Mouse (Mus musculus) hindbrain, embryonic 15.5 days (tissue): Measurements from ENCODE around the gene Birc3. TPM values are rescaled to one million over a fixed set of nuclear protein-coding genes. Genes with fewer than 3 reads are reported as not detected.
A peak's percentile ranks its signal among the peaks of the same experiment; 100 is the strongest.
"Not testable (repeated sequence)": the region's sequence is repeated elsewhere in the genome, so short reads cannot be mapped to it uniquely, and the experiment has no call there.

Experiments
- ATAC-seq: fragments of 200-750 bp; cut with Nextera tagmentation; 2 replicates; pipeline ENCODE4 v1.8.0; 2017; ENCODE audit warnings: low read depth, moderate number of reproducible peaks, moderate TSS enrichment; ENCODE audit not compliant: low FRiP score
- H3K27ac ChIP-seq: fragments of 300-500 bp; sonication (generic); replicated peaks from 2 replicates; pipeline ENCODE4 v1.5.1; 2015; ENCODE audit warnings: mild to moderate bottlenecking, inconsistent platforms
- H3K27me3 ChIP-seq: fragments of 300-500 bp; sonication (generic); 2 replicates; pipeline ENCODE4 v1.6.1; 2015; ENCODE audit warnings: control low read depth, inconsistent platforms
- H3K36me3 ChIP-seq: fragments of 300-500 bp; sonication (generic); 2 replicates; pipeline ENCODE4 v1.6.1; 2015; ENCODE audit warnings: control low read depth, inconsistent platforms
- H3K4me1 ChIP-seq: fragments of 300-500 bp; sonication (generic); replicated peaks from 2 replicates; pipeline ENCODE4 v1.6.1; 2015; ENCODE audit warnings: control low read depth, inconsistent platforms
- H3K4me2 ChIP-seq: fragments of 300-500 bp; sonication (generic); 2 replicates; pipeline ENCODE4 v1.6.1; 2015; ENCODE audit warnings: moderate library complexity, mild to moderate bottlenecking, inconsistent platforms
- H3K4me3 ChIP-seq: fragments of 300-500 bp; sonication (generic); 2 replicates; pipeline ENCODE4 v1.5.1; 2015; ENCODE audit warnings: mild to moderate bottlenecking, inconsistent platforms
- H3K9ac ChIP-seq: fragments of 300-500 bp; sonication (generic); 2 replicates; pipeline ENCODE4 v1.6.1; 2015; ENCODE audit warnings: inconsistent platforms
- H3K9me3 ChIP-seq: fragments of 300-500 bp; sonication (generic); 2 replicates; pipeline ENCODE4 v1.6.1; 2016; ENCODE audit warnings: control low read depth, inconsistent platforms
- WGBS: fragments of 180-500 bp; shearing (Covaris S2); methylation state at CpG from one replicate; pipeline ENCODE4 v1.1.7; 2015; 5-methylcytosine and 5-hydroxymethylcytosine counted together
- polyA plus RNA-seq: library from polyadenylated mRNA; unstranded; fragments of >200 nt; fragmentation: Nextera tagmentation; extraction: Ambion mirVana; gene quantifications from 2 replicates; pipeline ENCODE4 v1.2.1, GENCODE M21; 2015

Gene Birc3
- polyA plus RNA-seq, 1 experiment from 2014 or later = 2.2 TPM

- Histone ChIP-seq H3K9ac (no peak overlapping the region), H3K27ac (no peak overlapping the region), H3K27me3 (no peaks in the 10 kb centered on the region), H3K9me3 (no peaks in the 10 kb centered on the region), H3K4me3 (no peak overlapping the region), H3K4me2 (no peak overlapping the region), H3K4me1 (no peaks in the 10 kb centered on the region), H3K36me3 (no peaks in the 10 kb centered on the region)
- ATAC-seq = no peak
- 68% methylated on average over 3 of the region's 3 CpGs for WGBS
Observed at GRCm38 (mm10) chr9:7855912-7856311, 17.1 kb downstream of the Birc3 start.

- WGBS = 63% methylated on average over 1 of the region's 1 CpGs
- Histone ChIP-seq H3K9ac (no peak overlapping the region), H3K4me2 (no peak overlapping the region), H3K4me1 (no peaks in the 10 kb centered on the region), H3K9me3 (no peaks in the 10 kb centered on the region), H3K27me3 (no peaks in the 10 kb centered on the region), H3K4me3 (no peak overlapping the region), H3K36me3 (no peaks in the 10 kb centered on the region), H3K27ac (no peak overlapping the region)
- no peak for ATAC-seq
Observed at GRCm38 (mm10) chr9:7855374-7855773, 17.6 kb downstream of the Birc3 start.

- not testable (repeated sequence) for ATAC-seq, H3K27ac ChIP-seq, H3K27me3 ChIP-seq, H3K36me3 ChIP-seq, H3K4me1 ChIP-seq, H3K4me3 ChIP-seq, H3K4me2 ChIP-seq, H3K9ac ChIP-seq, H3K9me3 ChIP-seq
- WGBS = 74% methylated on average over 14 of the region's 14 CpGs
Observed at GRCm38 (mm10) chr9:7854196-7854595, 18.8 kb downstream of the Birc3 start.

GRCm38 (mm10) chr9:7852346-7853230 lies 20.4 kb downstream of the Birc3 start:
- no peak overlapping the region for H3K27ac ChIP-seq
- H3K4me1 ChIP-seq = no peaks in the 10 kb centered on the region
- no peaks in the 10 kb centered on the region for H3K27me3 ChIP-seq
- ATAC-seq = no peak
- no peaks in the 10 kb centered on the region for H3K36me3 ChIP-seq
- no peaks in the 10 kb centered on the region for H3K9me3 ChIP-seq
- no peak overlapping the region for H3K4me3 ChIP-seq
- H3K9ac ChIP-seq = no peak overlapping the region
- no peak overlapping the region for H3K4me2 ChIP-seq
- 83% methylated on average over 4 of the region's 4 CpGs for WGBS

- Histone ChIP-seq H3K27ac (no peak overlapping the region), H3K4me1 (no peaks in the 10 kb centered on the region), H3K27me3 (no peaks in the 10 kb centered on the region), H3K9ac (no peak overlapping the region), H3K36me3 (no peaks in the 10 kb centered on the region), H3K9me3 (no peaks in the 10 kb centered on the region), H3K4me2 (no peak overlapping the region), H3K4me3 (no peak overlapping the region)
- ATAC-seq = no peak
- WGBS = 94% methylated on average over 8 of the region's 8 CpGs
Observed at GRCm38 (mm10) chr9:7851841-7852240, 21.1 kb downstream of the Birc3 start.

- H3K9me3 ChIP-seq = no peaks in the 10 kb centered on the region
- WGBS = 94% methylated on average over 18 of the region's 18 CpGs
- no peak overlapping the region for H3K4me3 ChIP-seq
- H3K36me3 ChIP-seq = no peaks in the 10 kb centered on the region
- H3K9ac ChIP-seq = no peak overlapping the region
- no peak for ATAC-seq
- H3K27ac ChIP-seq = no peak overlapping the region
- H3K27me3 ChIP-seq = no peaks in the 10 kb centered on the region
- no peak overlapping the region for H3K4me2 ChIP-seq
- H3K4me1 ChIP-seq = no peaks in the 10 kb centered on the region
Observed at GRCm38 (mm10) chr9:7848191-7848590, 24.8 kb downstream of the Birc3 start.

- H3K27ac ChIP-seq = no peak overlapping the region
- ATAC-seq = no peak
- no peaks in the 10 kb centered on the region for H3K36me3 ChIP-seq
Observed at GRCm38 (mm10) chr9:7846667-7847199, 26.3 kb downstream of the Birc3 start.

GRCm38 (mm10) chr9:7845216-7845895 lies 27.6 kb downstream of the Birc3 start:
- Histone ChIP-seq H3K9ac (no peak overlapping the region), H3K27ac (no peak overlapping the region), H3K9me3 (no peaks in the 10 kb centered on the region), H3K36me3 (no peaks in the 10 kb centered on the region), H3K27me3 (no peaks in the 10 kb centered on the region), H3K4me1 (no peaks in the 10 kb centered on the region), H3K4me3 (no peak overlapping the region), H3K4me2 (no peak overlapping the region)
- WGBS = 64% methylated on average over 4 of the region's 4 CpGs
- ATAC-seq = no peak

More at GRCm38 (mm10) chr9:7846667-7847199, 26.3 kb downstream of the Birc3 start:
- Histone ChIP-seq H3K4me1 (no peaks in the 10 kb centered on the region), H3K4me3 (no peak overlapping the region), H3K9me3 (no peaks in the 10 kb centered on the region), H3K4me2 (no peak overlapping the region), H3K9ac (no peak overlapping the region), H3K27me3 (no peaks in the 10 kb centered on the region)
- 93% methylated on average over 1 of the region's 1 CpGs for WGBS

DNA sequence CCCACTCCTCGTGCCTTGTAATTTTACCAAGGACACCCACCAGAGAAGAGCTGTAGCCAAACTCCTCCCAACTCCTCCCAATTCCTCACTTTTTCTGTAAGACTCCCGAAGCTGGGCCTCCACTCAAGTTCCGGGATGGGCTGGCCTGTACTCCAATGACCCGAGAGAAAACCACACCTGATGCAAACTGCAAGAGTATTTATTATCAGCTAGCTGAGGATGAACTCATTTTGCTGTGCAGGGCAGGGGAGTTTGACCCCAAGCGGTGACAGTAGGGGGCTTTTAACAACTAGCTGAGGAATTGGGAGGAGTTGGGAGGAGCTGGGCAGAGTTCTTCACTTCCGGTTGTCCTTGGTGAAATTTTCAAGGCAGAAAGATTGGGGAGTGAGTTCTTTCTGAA lies 31.8 kb downstream of the Birc3 start:
- no peak for ATAC-seq
- Histone ChIP-seq H3K9me3 (no peaks in the 10 kb centered on the region), H3K27ac (no peak overlapping the region), H3K9ac (no peak overlapping the region), H3K36me3 (no peaks in the 10 kb centered on the region), H3K4me1 (peaks cover 5% of the 10 kb centered on the region), H3K4me2 (no peak overlapping the region), H3K27me3 (no peaks in the 10 kb centered on the region), H3K4me3 (no peak overlapping the region)
- 69% methylated on average over 6 of the region's 6 CpGs for WGBS

DNA sequence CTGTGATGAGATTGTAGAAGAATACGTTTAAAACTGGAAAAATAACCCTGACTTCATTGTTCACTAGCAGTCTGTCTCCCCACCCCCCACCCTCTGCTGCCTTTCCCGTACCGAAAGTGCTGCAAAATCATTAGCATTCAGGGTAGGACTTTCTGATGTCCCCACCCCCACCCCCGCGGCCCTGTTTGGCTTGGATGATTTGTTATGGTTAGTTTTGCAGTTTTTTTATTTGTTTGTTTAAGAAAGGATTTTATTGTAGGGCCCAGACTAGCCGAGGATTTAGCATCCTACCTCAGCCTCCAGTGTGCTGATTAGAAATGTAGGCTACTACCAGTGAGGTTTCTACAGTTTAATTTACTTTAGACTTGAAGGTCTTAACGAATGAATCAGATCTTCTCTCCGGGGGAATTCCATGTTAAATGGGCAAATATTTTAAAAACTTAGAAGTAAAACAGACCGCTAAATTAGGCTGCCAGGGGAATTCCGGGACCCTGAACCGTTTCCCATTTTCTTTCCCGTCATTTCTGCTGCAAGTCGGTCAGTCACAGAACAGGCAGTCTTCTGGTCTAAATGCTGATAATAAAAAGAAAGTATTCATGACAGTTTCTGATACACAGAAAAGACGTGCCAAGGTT lies 35.1 kb downstream of the Birc3 start:
- Histone ChIP-seq H3K27ac (peak overlapping the region; percentile 98), H3K27me3 (no peaks in the 10 kb centered on the region), H3K9ac (peak overlapping the region; percentile 86), H3K9me3 (no peaks in the 10 kb centered on the region), H3K4me2 (peak overlapping the region; percentile 79), H3K36me3 (peaks cover 8% of the 10 kb centered on the region), H3K4me3 (peak overlapping the region; percentile 60), H3K4me1 (peaks cover 31% of the 10 kb centered on the region)
- ATAC-seq = peak; percentile 1; the same call in 1 of the 2 replicates
- 13% methylated on average over 14 of the region's 14 CpGs for WGBS

- Histone ChIP-seq H3K9me3 (no peaks in the 10 kb centered on the region), H3K4me2 (peak within 1 kb of the TSS; percentile 79), H3K27ac (peak within 1 kb of the TSS; percentile 98), H3K4me1 (peaks cover 39% of the 10 kb centered on the region), H3K27me3 (no peaks in the 10 kb centered on the region), H3K9ac (peak within 1 kb of the TSS; percentile 86), H3K36me3 (peaks cover 8% of the 10 kb centered on the region), H3K4me3 (peak within 1 kb of the TSS; percentile 60)
- WGBS = under 1% methylated on average over 67 of the region's 68 CpGs
- ATAC-seq = peak; percentile 98
Observed at GRCm38 (mm10) chr9:7836905-7837805, 35.8 kb downstream of the Birc3 start, which contains the start of gene Birc2. TSS of gene Birc2 (minus strand) at chr9:7837064.
